Mouse (Mus musculus): ENCODE results near the gene Rdh16.
A peak's percentile ranks its signal among the peaks of the same experiment; 100 is the strongest.
"Not testable (repeated sequence)": the region's sequence is repeated elsewhere in the genome, so short reads cannot be mapped to it uniquely, and the experiment has no call there.

The Rdh16 gene

DNA sequence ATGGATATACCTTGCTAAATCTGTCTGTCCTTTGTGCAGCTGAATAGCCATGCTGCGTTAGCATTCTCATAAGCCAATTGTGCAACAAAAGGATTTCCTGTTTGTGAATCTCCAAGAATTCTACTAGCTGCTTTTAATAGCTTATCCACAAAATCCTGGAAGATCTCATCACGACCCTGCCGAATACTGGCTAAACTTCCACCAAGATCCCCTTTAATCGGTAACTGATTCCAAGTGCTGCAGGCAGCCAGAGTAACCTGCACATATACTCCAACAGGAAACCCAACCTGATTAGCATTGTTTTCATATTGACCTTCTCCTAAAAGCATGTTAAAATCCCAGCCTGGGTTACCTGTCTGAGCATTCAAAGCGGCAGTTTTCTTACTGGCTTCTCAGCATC, 34.3 kb downstream of the Rdh16 start:
- DNase-seq, result peak; percentile 65

GRCm38 (mm10) chr10:127837793-127838192, 36.8 kb downstream of the Rdh16 start:
- DNase-seq, result not testable (repeated sequence)

DNA sequence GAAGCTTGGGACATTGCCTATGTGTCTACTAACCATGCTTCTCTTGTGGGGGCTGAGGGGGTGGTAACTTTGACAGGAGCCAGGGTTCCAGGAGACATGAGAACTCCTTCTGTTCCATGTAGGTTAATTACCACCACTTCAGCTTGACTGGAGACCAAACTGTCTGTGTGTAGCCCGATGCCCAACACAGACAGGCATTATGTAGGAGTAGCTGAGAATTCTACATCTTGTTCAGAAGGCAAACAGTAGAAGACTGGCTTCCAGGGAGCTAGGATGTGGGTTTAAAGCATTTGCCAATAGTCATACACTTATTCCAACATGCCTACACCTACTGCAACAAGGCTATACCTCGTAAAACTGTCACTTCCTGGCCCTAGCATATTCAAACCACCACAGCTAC, 37.6 kb downstream of the Rdh16 start:
- no peak for DNase-seq

- no peak for DNase-seq
These were observed 39.8 kb downstream of the Rdh16 start for GRCm38 (mm10) chr10:127840776-127841175.

- peak; percentile 23 for DNase-seq
These were observed 45.0 kb downstream of the Rdh16 start for GRCm38 (mm10) chr10:127845945-127846344.

- peak; percentile 90 for DNase-seq
These were observed 47.1 kb downstream of the Rdh16 start for GRCm38 (mm10) chr10:127848089-127848488.

DNA sequence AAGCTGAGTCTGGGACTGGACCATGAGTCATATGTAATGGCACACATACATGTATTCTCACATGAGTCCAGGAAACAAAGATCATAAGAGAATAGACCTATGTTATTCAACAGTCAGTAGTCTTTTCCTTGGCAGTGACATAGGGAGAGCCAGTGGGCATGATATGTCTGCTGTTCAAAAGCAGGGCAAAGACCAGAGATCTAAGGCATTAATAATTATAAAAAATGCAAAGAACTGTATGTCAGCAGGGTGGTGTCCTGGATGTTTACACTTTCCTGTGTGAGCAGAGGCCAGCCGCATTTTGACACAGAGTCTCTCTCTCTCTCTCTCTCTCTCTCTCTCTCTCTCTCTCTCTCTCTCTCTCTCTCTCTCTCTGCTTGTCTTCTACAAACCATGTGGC, 48.7 kb downstream of the Rdh16 start, which contains the start of gene Rdh19:
Rdh19 (plus strand) TSS at position 301 of the 400 bp plus-strand sequence.
- DNase-seq, result peak; percentile 27

DNA sequence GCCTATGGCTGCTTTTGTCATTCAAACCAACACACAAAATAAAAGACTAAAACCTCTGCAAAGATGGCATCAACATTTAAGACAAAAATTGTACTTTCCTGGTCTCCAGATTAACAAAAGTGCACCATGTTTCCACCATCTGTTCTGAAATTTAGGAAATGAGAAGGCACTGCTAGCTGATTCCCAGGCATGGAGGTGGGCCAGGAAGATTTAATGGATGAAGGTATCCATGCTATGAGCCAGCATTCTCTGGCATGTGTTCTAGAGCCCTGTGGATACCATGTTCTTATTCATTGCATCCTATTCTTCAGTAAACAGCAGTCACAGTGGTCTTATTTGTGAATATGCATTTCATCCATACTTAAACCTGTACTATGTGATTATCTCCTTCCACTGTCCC, 55.4 kb downstream of the Rdh16 start:
- no peak for DNase-seq

- peak; percentile 79 for DNase-seq
These were observed 64.0 kb downstream of the Rdh16 start for GRCm38 (mm10) chr10:127864931-127865330.

GRCm38 (mm10) chr10:127866232-127866631, 65.3 kb downstream of the Rdh16 start, which contains the start of gene Rdh16f2:
Gene Rdh16f2, plus strand, starts transcription at chr10:127866474.
- DNase-seq, result no peak

DNA sequence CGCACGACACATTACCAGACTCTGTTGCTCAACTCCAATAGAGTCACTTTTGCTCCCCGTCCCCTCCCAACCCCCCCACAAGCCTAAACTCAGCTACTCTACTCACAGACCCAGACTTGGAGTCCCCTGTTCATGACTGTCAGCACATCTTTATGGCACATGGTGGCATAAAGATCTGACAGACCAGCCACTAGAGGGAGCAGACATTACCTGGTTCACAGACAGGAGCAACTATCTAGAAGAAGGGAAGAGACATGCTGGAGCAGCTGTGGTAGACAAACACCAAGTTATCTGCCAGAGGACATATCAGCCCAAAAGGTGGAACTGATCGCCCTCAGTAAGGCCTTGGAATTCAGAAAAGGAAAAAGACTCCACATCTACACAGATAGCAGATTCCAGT, 71.5 kb downstream of the Rdh16 start:
- peak; percentile 54 for DNase-seq

DNA sequence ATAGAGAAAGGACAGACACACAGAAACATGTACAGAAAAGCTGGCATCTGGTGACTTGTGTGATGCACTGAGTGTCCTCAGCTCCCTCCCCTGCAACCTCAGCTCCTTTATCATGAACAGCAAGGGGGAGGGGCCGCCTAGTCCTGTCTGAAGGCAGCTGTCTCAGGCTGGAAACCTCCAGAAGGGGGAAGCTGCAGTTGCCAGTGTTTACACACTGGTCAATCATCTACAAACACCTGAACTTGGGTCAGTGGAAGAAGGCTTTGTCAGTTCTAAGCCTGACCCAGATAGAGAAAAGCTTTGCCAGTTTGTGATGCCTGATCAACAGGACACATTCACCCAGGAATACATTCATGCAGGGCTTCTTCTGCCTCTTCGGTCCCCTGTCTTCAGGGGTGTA, 76.7 kb downstream of the Rdh16 start:
- DNase-seq, result peak; percentile 87

- no peak for DNase-seq
These were observed 77.5 kb downstream of the Rdh16 start for GRCm38 (mm10) chr10:127878262-127879057.

GRCm38 (mm10) chr10:127879155-127879688, 78.3 kb downstream of the Rdh16 start:
- peak; percentile 59 for DNase-seq

- DNase-seq, result no peak
These were observed 80.1 kb downstream of the Rdh16 start for GRCm38 (mm10) chr10:127881041-127881440.

GRCm38 (mm10) chr10:127886551-127886950, 85.6 kb downstream of the Rdh16 start:
- peak; percentile 61 for DNase-seq

- DNase-seq, result peak; percentile 60
These were observed 86.0 kb downstream of the Rdh16 start for GRCm38 (mm10) chr10:127886971-127887370.

GRCm38 (mm10) chr10:127888605-127889004, 87.7 kb downstream of the Rdh16 start, which contains the start of gene Rdh7:
Gene Rdh7, minus strand, starts transcription at chr10:127888817.
- DNase-seq, result no peak

DNA sequence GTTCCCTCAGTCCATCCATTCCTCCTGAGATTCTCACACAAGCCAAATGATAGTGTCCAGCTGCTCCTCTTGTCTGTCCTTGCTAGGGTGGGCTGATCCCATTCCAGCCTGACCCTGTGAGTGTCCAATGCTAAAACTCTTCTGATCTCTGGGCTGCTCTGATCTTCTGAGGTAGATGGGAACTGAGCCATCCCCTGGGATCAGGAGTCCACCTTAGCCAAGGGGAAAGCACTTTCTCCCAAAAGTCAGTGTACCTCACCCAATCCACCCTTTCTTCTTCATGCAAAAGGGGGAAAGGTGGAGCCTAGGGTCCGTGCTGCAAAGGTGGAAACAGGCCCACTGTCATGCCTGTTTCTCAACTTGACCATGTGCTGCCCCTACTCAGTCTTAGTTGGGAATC, 90.5 kb downstream of the Rdh16 start:
- DNase-seq, result no peak

DNA sequence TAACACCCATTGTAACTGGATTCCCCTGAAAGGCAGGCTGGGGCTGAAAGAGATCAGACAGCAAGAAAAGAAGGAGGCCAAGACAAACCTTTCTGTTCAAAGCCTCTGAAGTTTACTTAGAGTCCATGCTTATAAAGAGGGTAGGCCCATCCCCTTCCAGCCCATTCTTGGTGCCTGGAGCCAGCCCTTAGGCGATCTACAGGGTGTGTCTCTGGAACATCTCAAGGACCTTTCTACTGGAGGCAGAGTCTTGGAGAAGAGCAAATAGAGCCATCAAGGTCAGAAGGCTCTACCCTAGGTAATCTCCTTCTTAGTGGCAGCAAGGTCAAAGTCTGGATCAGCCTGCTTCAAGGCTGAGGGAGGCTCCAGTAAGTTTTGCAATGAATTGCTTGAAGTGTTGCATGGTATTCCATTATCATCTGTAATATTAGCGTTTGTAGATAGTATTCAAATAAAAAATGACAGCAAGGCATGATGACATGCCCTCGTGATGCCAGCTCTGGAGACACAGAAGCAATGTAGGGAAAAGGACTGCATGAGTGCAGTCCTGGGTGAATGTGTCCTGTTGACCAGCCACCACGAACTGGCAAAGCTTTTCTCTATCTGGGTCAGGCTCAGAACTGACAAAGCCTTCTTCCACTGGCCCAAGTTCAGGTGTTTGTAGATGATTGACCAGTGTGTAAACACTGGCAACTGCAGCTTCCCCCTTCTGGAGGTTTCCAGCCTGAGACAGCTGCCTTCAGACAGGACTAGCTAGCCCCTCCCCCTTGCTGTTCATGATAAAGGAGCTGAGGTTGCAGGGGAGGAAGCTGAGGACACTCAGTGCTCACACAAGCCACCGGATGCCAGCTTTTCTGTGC, 92.4 kb downstream of the Rdh16 start:
- DNase-seq, result peak; percentile 78
